Mouse (Mus musculus) ES-Bruce4 (cell line): ENCODE data around the gene Ensa.

Source experiments
- CTCF ChIP-seq: IDR thresholded peaks from one replicate; pipeline ENCODE4 v1.8.1; 2011; ENCODE audit warnings: low read depth, low read length
- EP300 ChIP-seq: IDR thresholded peaks from 2 replicates; pipeline ENCODE4 v1.6.1; 2011; ENCODE audit warnings: low read depth, low read length; ENCODE audit not compliant: insufficient read depth
- POLR2A ChIP-seq: IDR thresholded peaks from one replicate; pipeline ENCODE4 v1.8.1; 2011; ENCODE audit warnings: low read length; ENCODE audit not compliant: insufficient read depth

DNA sequence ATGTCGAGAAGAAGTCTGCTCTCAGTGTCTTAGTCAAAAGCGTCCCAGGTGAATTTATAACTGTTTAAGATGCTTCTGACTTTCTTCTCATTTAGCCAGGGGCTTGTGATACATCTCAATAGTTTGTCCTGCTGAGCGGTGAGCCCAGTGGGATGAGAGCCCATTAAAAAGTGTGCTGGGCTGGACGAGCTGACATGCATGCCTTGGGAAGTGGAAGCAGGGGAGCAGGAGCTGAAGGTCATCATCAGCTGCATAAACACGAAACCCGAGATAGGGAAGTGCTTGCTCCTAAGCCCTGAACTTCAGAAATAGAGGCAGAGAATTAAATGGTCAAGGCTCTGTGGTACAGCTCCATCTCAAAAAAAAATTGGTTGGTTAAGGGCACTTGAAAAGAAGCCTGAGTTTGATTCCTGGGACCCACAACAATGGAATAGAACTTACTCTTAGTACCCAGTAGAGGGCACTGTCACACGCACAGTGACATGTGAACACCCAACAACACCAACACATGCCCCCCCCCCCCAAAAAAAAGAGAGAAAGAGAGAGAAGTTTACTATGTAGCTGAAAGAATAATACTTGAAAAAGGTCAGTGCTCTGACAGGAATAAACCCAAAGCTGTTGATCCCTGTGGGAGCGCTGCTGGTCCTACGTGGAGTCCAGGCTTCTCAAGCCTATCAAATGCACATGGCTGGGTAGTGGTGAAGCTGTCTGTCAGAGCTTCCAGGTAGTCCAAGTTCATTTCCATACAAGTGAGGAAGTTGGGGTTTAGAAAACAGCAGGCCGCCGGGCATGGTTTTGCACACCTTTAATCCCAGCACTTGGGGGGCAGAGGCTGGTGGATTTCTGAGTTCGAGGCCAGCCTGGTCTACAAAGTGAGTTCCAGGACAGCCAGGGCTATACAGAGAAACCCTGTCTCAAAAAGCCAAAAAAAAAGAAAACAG is 8.1 kb downstream of the Ensa start:
- no peak for TF ChIP-seq CTCF
- TF ChIP-seq EP300 = no peak
- TF ChIP-seq POLR2A = no peak
